Mouse (Mus musculus) R1 (cell line): ENCODE results near the gene Dab1.

Experiments
- DNase-seq: peaks from one replicate; pipeline ENCODE4 v3.0.0-alpha.2; 2018; ENCODE audit warnings: low read depth, low spot score

Gene Dab1

GRCm38 (mm10) chr4:104369091-104369490 is 749.9 kb downstream of the Dab1 start:
- no peak for DNase-seq

GRCm38 (mm10) chr4:104371136-104371535 is 752.0 kb downstream of the Dab1 start:
- DNase-seq, result peak; percentile 51

- no peak for DNase-seq
Measured at GRCm38 (mm10) chr4:104374191-104374590, 755.0 kb downstream of the Dab1 start.

GRCm38 (mm10) chr4:104384704-104385103 is 765.5 kb downstream of the Dab1 start:
- DNase-seq, result no peak

- DNase-seq, result peak; percentile 39
Measured at GRCm38 (mm10) chr4:104385272-104385671, 766.1 kb downstream of the Dab1 start.

GRCm38 (mm10) chr4:104395515-104395914 is 776.4 kb downstream of the Dab1 start:
- DNase-seq, result no peak

GRCm38 (mm10) chr4:104396095-104396494 is 776.9 kb downstream of the Dab1 start:
- DNase-seq, result peak; percentile 62

GRCm38 (mm10) chr4:104399106-104399730 is 780.1 kb downstream of the Dab1 start:
- no peak for DNase-seq

- no peak for DNase-seq
Measured at GRCm38 (mm10) chr4:104404099-104404498, 784.9 kb downstream of the Dab1 start.

- no peak for DNase-seq
Measured at GRCm38 (mm10) chr4:104410922-104411321, 791.8 kb downstream of the Dab1 start.

- DNase-seq, result no peak
Measured at GRCm38 (mm10) chr4:104415482-104415881, 796.3 kb downstream of the Dab1 start.

GRCm38 (mm10) chr4:104418354-104418753 is 799.2 kb downstream of the Dab1 start:
- DNase-seq, result no peak

GRCm38 (mm10) chr4:104420983-104421680 is 802.0 kb downstream of the Dab1 start:
- no peak for DNase-seq

- no peak for DNase-seq
Measured at GRCm38 (mm10) chr4:104429127-104429526, 810.0 kb downstream of the Dab1 start.

- DNase-seq, result no peak
Measured at GRCm38 (mm10) chr4:104431231-104431855, 812.2 kb downstream of the Dab1 start.

- DNase-seq, result no peak
Measured at GRCm38 (mm10) chr4:104432150-104432549, 813.0 kb downstream of the Dab1 start.

- no peak for DNase-seq
Measured at GRCm38 (mm10) chr4:104435736-104436135, 816.6 kb downstream of the Dab1 start.

- no peak for DNase-seq
Measured at GRCm38 (mm10) chr4:104436411-104436810, 817.3 kb downstream of the Dab1 start.

GRCm38 (mm10) chr4:104438730-104439129 is 819.6 kb downstream of the Dab1 start:
- no peak for DNase-seq

- DNase-seq, result peak; percentile 6
Measured at GRCm38 (mm10) chr4:104439641-104440040, 820.5 kb downstream of the Dab1 start.

- DNase-seq, result no peak
Measured at GRCm38 (mm10) chr4:104442925-104443747, 824.0 kb downstream of the Dab1 start.

- no peak for DNase-seq
Measured at GRCm38 (mm10) chr4:104443775-104444174, 824.6 kb downstream of the Dab1 start.
